Mouse (Mus musculus): ENCODE results near the gene Zfand2b. TPM values are rescaled to one million over a fixed set of nuclear protein-coding genes. Genes with fewer than 3 reads are reported as not detected.

The Zfand2b gene
- total RNA-seq, 2 experiments from 2014 or later, result 12.1 to 14.1 TPM

GRCm38 (mm10) chr1:75159540-75160255 is 8.7 kb upstream of the Zfand2b start:
- no peak for DNase-seq

GRCm38 (mm10) chr1:75160256-75160617 is 8.2 kb upstream of the Zfand2b start:
- no peak for DNase-seq

DNA sequence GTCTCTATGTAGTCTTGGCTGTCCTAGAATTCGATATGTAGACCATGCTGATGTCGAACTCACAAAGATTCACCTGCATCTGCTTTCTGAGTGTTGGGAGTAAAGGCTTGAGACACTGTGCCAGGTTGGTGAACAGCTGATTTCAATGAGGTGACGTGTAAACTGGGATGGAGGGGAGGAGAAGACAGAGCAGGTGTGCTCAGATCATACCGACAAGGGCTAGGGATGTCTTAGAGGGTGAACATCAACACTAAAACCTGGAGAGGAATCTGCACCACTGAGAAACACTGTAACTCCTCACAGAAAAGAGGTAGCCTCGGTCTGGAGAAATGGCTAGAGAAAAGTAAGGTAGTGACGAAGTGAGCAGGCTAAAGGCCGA is 364 bp upstream of the Zfand2b start:
- no peak for DNase-seq

GRCm38 (mm10) chr1:75179334-75180104 is 11.1 kb downstream of the Zfand2b start:
- DNase-seq, result peak; percentile 56 to 62

DNA sequence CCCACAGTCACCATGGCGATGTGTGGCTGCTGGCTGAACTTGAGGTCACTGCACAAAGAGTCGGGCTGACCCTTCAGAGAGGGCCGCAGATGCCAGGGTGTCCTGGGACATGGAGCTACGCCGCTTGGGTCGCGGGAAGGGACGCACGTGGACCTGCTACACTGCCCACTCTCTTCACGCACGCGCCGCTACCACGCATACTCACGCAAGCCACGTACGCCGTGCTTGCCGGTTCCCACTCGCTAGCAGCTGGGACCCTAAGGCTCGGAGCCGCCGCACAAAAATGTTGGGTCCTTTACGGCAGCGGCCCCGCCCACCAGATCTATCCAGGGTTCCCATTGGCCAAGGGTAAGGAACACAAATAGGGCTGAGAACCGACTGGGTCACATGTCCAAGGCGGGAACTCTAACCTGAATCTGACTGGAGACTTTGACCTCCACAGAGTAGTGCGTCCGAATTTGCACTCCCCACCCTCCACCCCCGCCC is 11.7 kb downstream of the Zfand2b start, which contains the start of gene Abcb6:
Abcb6 (minus strand) TSS at position 288 of the 486 bp plus-strand sequence.
- peak; percentile 92 to 93 for DNase-seq

DNA sequence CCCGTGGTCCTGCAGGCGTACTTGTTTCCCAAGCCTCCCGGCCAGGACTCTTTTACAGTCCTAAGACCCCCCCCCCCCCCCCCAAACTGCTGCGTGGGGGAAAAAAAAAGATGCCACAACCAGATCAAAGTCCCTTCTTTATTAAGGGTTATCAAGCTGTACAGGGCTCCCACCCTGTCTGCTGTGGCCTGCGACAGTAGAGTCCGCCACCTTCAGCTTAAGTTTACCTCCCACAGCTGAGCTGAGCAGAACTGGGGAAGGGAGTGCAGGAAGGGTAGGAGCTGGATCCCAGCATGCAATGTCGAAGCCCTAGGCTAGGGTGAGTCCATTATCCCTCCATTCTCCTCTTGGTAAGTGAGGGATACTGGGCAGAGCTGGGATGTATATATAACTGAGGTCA is 12.3 kb downstream of the Zfand2b start:
- DNase-seq, result no peak

GRCm38 (mm10) chr1:75181377-75181870 is 13.0 kb downstream of the Zfand2b start:
- DNase-seq, result no peak

- DNase-seq, result no peak
Observed at GRCm38 (mm10) chr1:75182160-75182559, 13.7 kb downstream of the Zfand2b start.

DNA sequence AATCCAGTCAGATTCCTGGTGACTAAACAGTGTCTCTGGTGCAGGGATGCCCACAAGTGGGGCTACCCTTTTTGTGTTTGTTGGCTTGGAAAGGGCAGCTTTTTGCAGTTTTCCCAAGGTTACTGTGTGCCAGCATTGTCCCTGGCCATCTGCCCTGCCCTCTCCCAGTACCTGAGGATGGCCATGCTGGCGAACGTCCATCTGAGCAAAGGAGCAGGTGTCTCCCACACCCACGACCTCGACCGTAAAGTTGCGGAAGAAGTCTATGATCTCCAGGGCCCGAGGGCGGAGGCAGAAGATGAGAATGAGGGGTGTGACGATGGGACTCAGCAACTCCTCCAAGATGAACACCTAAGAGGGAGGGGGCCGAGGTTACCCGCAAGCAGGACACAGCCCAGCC is 17.0 kb downstream of the Zfand2b start:
- DNase-seq, result no peak

DNA sequence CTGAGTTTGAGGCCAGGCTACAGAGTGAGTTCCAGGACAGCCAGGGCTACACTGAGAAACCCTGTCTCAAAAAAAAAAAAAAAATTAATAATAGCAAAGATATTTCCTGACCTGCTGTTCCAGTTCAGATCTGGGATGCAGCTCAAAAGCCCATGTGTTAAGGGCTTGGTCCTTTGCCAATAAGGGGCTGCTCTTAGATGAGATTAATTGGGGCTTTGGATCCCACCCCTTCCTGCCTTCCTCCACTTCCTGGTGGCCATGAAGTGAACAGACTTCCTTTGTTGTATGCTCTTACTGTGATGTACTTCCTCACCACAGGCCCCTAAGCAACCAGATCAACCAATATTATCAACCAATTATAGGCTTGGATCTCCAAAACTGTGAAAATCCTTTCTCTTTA is 18.7 kb downstream of the Zfand2b start:
- DNase-seq, result no peak

DNA sequence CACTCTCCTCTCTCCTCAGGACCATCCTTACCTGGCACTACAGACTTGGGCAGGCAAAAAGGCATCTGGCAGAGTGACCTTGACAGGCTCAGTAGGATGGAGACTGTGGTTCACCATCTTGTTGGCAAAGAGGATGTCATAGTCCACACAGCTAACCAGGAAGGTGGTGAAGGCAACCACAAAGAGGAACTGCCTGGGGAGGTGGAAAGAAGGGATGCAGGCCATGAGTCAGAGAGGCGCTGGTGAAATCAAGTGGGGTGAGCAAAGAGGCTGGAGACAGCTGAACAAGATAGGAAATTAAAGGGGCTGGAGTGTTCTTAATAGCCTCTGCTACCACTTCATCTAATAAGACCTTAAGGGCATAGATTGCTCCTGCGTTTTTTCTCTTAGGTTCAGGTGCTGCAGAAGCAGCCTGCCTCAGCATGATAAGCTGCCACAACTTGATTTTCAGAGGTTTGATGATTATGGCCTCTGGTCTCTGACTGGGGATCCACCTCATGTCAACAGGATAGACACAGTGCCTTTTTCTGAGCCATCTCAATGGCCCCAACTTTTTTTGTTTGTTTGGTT is 19.6 kb downstream of the Zfand2b start:
- no peak for DNase-seq

GRCm38 (mm10) chr1:75190577-75190976 is 22.1 kb downstream of the Zfand2b start:
- no peak for DNase-seq

GRCm38 (mm10) chr1:75191258-75191621 is 22.8 kb downstream of the Zfand2b start:
- no peak for DNase-seq

- DNase-seq, result peak; percentile 96 to 99
Observed at GRCm38 (mm10) chr1:75191622-75192402, 23.4 kb downstream of the Zfand2b start, which contains the start of the genes Ankzf1 and Atg9a. Gene Ankzf1, plus strand, starts transcription at chr1:75192151. Gene Atg9a, minus strand, starts transcription at chr1:75192196.

DNA sequence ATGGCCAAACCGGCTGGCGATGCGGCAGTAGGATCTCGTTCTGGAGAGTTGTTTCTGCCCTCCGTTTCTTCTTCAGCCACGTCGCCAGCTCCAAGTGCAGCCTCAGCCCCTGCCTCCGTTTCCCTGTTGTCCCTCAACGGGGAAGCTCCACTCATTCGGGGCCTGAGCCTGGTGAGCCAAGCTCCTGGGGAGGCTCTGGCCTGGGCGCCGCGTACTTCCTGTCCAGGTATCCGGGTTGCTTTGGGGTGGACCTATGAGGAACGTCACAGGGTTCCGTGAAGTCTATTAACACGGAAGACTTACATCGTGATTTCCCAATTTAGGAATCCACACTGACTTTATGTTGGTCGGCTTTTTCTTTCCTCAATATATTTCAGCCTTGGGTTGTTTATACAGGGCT is 24.0 kb downstream of the Zfand2b start:
- peak in 1 of 2 experiments; percentile 47 for DNase-seq

DNA sequence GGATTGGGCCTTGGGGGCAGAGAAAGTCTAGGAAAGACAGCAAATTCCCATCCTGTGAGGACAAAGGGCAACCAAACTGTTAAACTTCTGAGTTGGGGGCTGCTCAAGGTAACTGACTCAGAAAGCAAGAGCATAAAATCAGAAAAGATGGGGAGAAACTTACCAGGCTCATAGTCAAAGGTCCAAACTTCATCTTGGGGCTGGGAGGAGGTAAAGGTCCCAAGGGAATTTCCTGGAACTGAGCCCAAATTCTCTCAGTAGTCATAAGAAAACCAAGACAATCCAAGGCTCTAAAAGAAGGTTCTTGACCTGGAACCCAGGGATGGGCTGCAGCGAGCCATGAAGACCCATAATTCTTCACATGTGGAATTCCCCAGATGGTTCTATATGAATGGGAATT is 32.8 kb downstream of the Zfand2b start:
- no peak for DNase-seq

DNA sequence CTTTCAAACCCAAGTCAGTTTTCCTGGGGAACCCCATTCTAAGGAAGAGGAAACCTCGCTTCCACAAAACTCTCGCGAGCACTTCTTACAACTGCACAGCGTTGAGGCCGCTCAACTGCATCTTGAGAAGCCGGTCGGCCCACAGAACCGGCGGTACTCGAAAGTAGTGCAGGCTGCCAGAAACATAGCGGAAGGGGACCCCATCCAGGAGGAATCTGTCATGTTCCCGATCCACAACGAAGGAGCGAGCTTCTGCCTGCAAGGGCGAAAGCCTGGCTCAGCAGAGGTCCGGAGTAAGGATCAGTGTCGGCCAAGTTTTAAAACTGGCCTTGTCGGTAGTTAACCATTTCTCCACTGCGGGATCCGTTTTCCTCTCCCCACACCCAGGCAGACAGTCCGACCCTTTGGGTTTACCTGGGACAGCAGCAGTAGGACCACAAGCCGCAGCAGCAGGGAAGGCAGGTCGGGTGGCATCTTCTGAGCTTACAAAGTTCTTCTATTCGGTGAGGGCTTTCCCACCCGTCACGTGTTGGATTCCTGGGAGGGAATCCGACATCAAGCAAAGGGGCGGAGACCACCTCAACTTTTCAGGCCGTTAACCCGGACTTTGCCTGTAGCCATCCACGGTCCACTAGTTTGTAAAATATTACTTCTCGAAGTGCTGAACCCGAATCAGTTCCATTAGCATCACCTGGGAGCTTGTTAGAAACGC is 40.7 kb downstream of the Zfand2b start:
- DNase-seq, result peak; percentile 46 to 56

DNA sequence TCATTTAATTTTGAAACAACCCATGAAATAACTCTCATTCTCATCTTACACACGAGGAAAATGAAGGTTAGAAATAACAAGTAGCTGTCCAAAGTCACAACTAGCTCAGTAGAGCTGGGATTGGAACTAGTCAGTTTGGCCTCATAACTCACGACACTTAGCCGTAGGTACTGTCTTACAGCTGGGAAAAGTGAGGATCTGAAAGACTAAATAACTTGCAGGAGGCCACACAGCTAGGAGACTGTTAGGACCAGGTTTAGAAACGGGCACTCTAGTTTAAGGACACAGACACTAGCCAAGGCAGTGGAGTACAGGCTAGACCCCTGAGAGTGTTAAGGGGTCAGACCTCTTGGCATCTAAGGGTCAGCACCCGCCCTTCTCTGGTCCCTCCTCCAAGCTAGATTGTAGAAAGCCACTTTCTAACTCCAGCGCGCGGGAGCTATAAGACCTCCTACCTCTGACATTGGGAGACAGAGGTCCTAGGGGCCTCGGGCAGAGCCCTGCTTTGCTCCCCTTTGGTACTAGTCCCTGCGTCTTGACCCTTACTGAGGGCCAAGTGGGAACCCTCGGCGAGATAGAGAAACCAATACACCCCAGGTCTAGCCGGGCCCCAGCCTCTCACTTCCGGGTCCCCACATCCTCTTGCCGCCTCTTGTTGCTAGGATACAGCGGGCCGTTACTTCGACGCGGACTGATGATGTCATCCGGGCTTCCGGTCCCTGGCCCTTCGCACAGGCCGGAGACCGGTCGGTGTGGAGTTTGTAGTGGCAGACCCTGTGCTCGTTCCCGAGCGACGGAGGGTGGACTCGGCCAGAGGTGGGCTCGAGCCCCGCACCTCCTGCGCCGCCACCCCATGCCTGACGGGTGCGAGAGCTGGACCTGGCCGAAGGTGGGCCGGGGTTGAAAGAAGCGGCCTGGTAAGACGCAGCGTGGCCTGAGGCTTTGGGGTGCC is 42.0 kb downstream of the Zfand2b start, which contains the start of the genes Glb1l and Stk16:
Glb1l (minus strand) TSS at position 678 of the 952 bp plus-strand sequence.
Stk16 (plus strand) TSS at position 703 of the 952 bp plus-strand sequence.
- DNase-seq, result peak; percentile 98

GRCm38 (mm10) chr1:75211141-75211708 is 42.8 kb downstream of the Zfand2b start:
- no peak for DNase-seq

GRCm38 (mm10) chr1:75212542-75212941 is 44.1 kb downstream of the Zfand2b start:
- no peak for DNase-seq
